Mouse (Mus musculus) liver, embryonic 15.5 days (tissue): ENCODE measurements at regions not wholly inside any gene's neighbourhood (a gene's known extent, or its start where the extent isn't known, plus 50 kb on each side); places are given as distances from the start of the nearest gene placed in this dataset.

Source experiments
- ATAC-seq: fragments of 200-750 bp; cut with Nextera tagmentation; 2 replicates; pipeline ENCODE4 v1.8.0; 2017; ENCODE audit warnings: moderate number of reproducible peaks, mild to moderate bottlenecking, moderate library complexity; ENCODE audit not compliant: insufficient read depth
- H3K27ac ChIP-seq: fragments of 300-500 bp; sonication (generic); replicated peaks from 2 replicates; pipeline ENCODE4 v1.5.1; 2015; ENCODE audit warnings: mild to moderate bottlenecking, inconsistent platforms
- H3K27me3 ChIP-seq: fragments of 300-500 bp; sonication (generic); 2 replicates; pipeline ENCODE4 v1.6.1; 2015; ENCODE audit warnings: mild to moderate bottlenecking, inconsistent platforms
- H3K36me3 ChIP-seq: fragments of 300-500 bp; sonication (generic); replicated peaks from 2 replicates; pipeline ENCODE4 v1.6.1; 2015; ENCODE audit warnings: moderate library complexity, mild to moderate bottlenecking, inconsistent platforms
- H3K4me1 ChIP-seq: fragments of 300-500 bp; sonication (generic); replicated peaks from 2 replicates; pipeline ENCODE4 v1.6.1; 2015; ENCODE audit warnings: inconsistent platforms
- H3K4me2 ChIP-seq: fragments of 300-500 bp; sonication (generic); 2 replicates; pipeline ENCODE4 v1.6.1; 2015; ENCODE audit warnings: moderate library complexity, mild to moderate bottlenecking, inconsistent platforms
- H3K4me3 ChIP-seq: fragments of 300-500 bp; sonication (generic); replicated peaks from 2 replicates; pipeline ENCODE4 v1.5.1; 2015; ENCODE audit warnings: mild to moderate bottlenecking, inconsistent platforms
- H3K9ac ChIP-seq: fragments of 300-500 bp; sonication (generic); 2 replicates; pipeline ENCODE4 v1.6.1; 2015; ENCODE audit warnings: moderate library complexity, mild to moderate bottlenecking, inconsistent platforms
- H3K9me3 ChIP-seq: fragments of 300-500 bp; sonication (generic); replicated peaks from 2 replicates; pipeline ENCODE4 v1.6.1; 2016; ENCODE audit warnings: inconsistent platforms
- WGBS: fragments of 180-500 bp; shearing (Covaris S2); methylation state at CpG from one replicate; pipeline ENCODE4 v1.1.7; 2015; ENCODE audit warnings: mixed read lengths; ENCODE audit not compliant: insufficient replicate concordance; 5-methylcytosine and 5-hydroxymethylcytosine counted together

DNA sequence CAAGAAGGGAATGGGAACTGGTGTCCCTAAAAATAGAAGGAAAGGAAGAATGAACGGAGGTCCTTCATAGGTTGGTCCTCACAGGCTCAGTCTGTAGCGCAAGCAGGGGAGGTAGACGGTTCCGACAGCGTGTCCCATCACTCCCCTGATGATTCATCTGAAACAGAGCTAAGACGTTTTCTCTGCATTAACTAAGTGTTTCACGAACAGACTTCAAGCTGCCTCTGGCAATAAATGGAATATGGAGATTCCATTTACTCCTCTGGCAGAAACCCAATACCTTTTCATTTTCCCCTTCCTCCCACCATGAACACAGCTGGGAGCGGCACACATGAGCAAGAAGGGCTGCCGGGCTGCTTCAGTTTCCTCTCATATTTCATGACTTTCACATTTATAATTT, 194.6 kb upstream of the Sox11 start:
- no peaks in the 10 kb centered on the region for H3K27me3 ChIP-seq
- H3K9ac ChIP-seq = no peak overlapping the region
- no peaks in the 10 kb centered on the region for H3K9me3 ChIP-seq
- H3K4me1 ChIP-seq = no peaks in the 10 kb centered on the region
- 46% methylated on average over 9 of the region's 9 CpGs for WGBS
- no peak for ATAC-seq
- no peak overlapping the region for H3K27ac ChIP-seq
- H3K36me3 ChIP-seq = no peaks in the 10 kb centered on the region
- H3K4me3 ChIP-seq = no peak overlapping the region
- H3K4me2 ChIP-seq = no peak overlapping the region

DNA sequence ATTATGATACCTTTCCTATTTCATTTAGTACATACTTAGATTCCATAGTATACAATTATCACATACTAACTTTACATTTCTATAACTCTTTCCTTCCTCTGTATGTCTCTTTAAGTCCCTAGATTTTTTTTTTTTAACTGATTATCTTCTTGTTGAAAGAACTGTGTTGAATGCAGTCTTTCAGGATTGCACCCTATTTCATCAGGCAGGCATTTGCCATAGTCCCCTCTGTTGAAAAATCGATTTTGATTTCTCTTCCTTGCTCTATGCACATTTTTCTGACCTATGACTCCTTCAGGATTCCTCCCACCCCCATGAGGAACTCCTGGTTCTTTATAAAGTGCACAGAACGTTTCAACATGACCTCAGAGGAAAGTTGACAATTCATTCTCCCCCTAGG, 183.2 kb upstream of the Sox11 start:
- H3K27me3 ChIP-seq = no peaks in the 10 kb centered on the region
- ATAC-seq = no peak
- H3K4me2 ChIP-seq = no peak overlapping the region
- H3K4me1 ChIP-seq = no peaks in the 10 kb centered on the region
- WGBS = 23% methylated on average over 2 of the region's 2 CpGs
- no peaks in the 10 kb centered on the region for H3K9me3 ChIP-seq
- no peak overlapping the region for H3K4me3 ChIP-seq
- H3K36me3 ChIP-seq = no peaks in the 10 kb centered on the region
- no peak overlapping the region for H3K27ac ChIP-seq
- no peak overlapping the region for H3K9ac ChIP-seq

DNA sequence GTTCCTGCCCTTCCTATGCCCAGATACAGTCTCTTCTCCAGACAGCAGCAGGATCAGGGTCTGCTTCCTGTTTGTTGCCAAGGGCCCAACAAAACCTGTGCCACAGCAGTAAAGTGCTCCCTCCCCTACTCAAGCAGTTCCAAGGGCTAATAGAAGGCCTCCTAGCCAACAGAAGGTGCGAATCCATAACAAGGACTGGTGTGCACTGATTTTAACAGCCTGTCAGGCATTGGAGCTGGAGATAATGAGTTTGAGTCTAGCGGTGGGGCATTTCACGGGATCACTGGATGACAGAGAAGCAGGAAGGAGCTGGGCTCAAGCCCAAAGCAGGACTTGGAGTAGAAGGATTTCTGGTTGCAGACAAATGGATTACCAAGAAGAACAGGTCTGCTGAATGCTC, 170.9 kb upstream of the Sox11 start:
- Histone ChIP-seq H3K9ac (no peak overlapping the region), H3K4me1 (no peaks in the 10 kb centered on the region), H3K36me3 (no peaks in the 10 kb centered on the region), H3K4me2 (no peak overlapping the region), H3K27ac (no peak overlapping the region), H3K4me3 (no peak overlapping the region), H3K27me3 (no peaks in the 10 kb centered on the region), H3K9me3 (no peaks in the 10 kb centered on the region)
- ATAC-seq = no peak
- 55% methylated on average over 3 of the region's 3 CpGs for WGBS

DNA sequence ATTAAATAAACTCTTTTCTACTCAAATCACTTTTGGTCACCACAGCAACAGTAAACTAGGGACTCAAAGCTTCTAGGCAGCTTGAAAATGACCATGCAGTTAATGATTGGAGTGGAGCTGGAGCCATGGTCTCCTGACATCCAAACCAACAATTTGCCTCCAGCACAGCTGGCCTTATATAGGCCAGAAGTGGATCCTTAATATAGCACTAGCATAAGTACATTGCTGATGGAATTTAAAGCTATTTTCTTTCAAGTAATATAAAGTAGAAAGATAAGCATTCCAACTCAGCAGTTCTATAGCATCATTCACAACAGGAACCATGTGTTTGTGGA, 165.8 kb upstream of the Sox11 start:
- Histone ChIP-seq H3K27me3 (no peaks in the 10 kb centered on the region), H3K27ac (no peak overlapping the region), H3K36me3 (no peaks in the 10 kb centered on the region), H3K4me2 (no peak overlapping the region), H3K4me3 (no peak overlapping the region), H3K9ac (no peak overlapping the region), H3K9me3 (no peaks in the 10 kb centered on the region), H3K4me1 (no peaks in the 10 kb centered on the region)
- ATAC-seq = no peak

DNA sequence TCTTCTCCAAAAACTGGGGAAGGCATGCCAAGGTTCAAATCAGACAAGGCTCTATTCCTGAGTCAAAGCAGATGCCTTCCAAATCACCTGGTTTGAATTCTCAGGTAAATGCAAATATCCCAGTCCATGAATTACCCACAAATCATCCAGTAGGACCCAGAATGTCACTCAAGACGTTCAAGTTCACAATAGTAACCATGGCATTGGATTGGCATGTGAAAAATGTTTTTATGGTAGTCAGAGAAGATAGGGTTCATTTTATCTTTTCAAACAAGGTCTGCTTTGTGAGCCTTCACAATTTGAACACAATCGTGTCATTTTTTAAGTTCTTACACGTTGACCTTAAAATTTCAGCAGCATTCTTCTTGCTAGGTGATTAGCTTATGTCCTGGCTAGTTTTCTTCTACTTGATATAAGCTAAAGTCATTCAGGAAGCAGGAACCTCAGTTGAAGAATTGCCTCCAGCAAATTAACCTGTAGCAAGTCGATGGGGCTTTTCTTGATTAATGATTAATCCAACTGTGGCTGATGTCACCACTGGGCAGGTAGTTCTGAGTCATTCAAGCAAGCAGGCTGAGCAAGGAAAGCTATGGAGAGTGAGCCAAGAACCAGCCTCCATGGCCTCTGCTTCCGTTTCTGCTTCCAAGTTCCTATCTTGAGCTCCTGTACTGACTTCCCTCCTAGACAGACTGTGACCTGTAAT, 165.3 kb upstream of the Sox11 start:
- Histone ChIP-seq H3K27me3 (no peaks in the 10 kb centered on the region), H3K4me2 (no peak overlapping the region), H3K27ac (no peak overlapping the region), H3K4me3 (no peak overlapping the region), H3K4me1 (no peaks in the 10 kb centered on the region), H3K9me3 (no peaks in the 10 kb centered on the region), H3K9ac (no peak overlapping the region), H3K36me3 (no peaks in the 10 kb centered on the region)
- WGBS = 31% methylated on average over 5 of the region's 5 CpGs
- ATAC-seq = no peak

DNA sequence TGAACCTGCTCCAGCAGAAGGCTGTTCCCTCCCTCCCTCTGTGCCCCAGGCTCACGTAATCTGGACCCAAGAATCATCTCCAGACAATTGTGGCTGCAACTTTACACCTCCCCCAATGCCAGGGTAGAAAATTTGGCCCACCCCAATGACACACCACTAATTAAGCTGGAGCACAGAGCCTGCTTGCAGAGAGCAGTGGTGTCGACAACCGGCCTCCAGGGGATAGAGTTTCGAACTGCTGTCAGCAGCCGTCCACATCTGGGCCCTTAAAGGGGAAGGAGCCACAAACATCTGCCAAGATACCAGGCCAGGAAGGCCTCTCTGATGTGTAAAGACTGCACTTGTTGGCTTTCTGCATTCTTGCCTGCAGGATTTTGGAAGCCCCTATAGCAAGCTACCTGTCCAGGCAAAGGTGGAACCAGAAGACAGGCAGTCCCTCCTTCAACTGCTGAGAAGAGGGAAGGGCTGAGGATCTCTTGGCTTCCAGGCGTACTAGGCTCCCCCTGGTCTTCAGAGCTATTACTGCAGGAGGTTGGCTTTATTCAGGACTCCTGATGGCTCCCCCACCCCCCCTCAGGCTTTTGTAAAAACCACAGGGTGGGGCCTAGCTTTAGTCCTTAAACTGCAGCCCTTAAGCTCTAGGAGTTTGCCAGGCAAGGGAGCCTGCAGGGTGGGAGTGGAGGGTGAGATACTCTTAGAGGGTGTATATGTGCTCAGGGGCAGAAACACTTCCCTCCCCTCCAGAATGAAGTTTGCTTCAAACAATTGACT, 160.5 kb upstream of the Sox11 start:
- Histone ChIP-seq H3K9ac (no peak overlapping the region), H3K27ac (no peak overlapping the region), H3K4me2 (no peak overlapping the region), H3K4me3 (no peak overlapping the region), H3K9me3 (no peaks in the 10 kb centered on the region), H3K27me3 (no peaks in the 10 kb centered on the region), H3K4me1 (no peaks in the 10 kb centered on the region), H3K36me3 (no peaks in the 10 kb centered on the region)
- WGBS = 37% methylated on average over 6 of the region's 6 CpGs
- ATAC-seq = no peak

DNA sequence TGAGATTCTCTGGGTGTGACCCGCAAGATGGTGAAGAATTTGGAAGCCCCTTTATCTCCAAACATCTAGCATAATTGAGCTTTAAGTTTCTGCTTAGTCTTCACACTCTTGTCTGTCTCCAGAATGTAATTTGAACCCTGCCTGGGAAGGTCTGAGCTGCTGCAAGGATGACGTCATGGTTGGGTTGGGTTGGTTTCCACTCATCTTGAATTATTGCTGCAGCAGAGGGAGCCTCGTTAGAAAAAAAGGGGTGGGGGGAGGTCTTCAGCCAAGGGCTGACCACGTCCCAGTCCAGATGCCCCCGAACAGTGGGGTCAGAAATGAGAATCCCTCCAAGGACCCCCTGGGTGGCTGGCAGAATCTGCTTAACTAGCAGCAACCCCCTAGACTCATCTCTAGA, 158.1 kb upstream of the Sox11 start:
- H3K4me2 ChIP-seq = no peak overlapping the region
- ATAC-seq = no peak
- 32% methylated on average over 5 of the region's 5 CpGs for WGBS
- H3K36me3 ChIP-seq = no peaks in the 10 kb centered on the region
- no peak overlapping the region for H3K4me3 ChIP-seq
- no peak overlapping the region for H3K27ac ChIP-seq
- H3K9me3 ChIP-seq = no peaks in the 10 kb centered on the region
- no peak overlapping the region for H3K9ac ChIP-seq
- no peaks in the 10 kb centered on the region for H3K4me1 ChIP-seq
- no peaks in the 10 kb centered on the region for H3K27me3 ChIP-seq

DNA sequence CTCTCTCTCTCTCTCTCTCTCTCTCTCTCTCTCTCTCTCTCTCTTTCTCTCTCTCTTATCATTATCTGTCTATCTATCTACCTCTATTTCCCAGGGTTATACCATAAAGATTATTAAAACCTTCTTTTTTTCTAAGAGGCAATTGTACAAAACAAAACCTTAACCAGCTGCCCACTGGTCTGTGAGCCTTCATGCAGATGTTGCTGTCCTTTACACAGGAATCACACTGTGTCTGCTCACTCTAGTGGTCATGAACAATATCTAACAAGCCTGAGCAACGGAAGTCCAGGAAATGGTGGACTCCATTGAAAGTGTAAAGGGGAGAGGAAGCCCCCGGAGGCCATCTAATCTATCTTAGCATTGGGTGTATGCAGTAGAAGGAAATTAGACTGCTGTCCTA, 156.9 kb upstream of the Sox11 start:
- H3K9me3 ChIP-seq = no peaks in the 10 kb centered on the region
- no peak overlapping the region for H3K4me3 ChIP-seq
- no peaks in the 10 kb centered on the region for H3K36me3 ChIP-seq
- no peaks in the 10 kb centered on the region for H3K4me1 ChIP-seq
- no peak overlapping the region for H3K27ac ChIP-seq
- no peaks in the 10 kb centered on the region for H3K27me3 ChIP-seq
- H3K9ac ChIP-seq = no peak overlapping the region
- ATAC-seq = no peak
- H3K4me2 ChIP-seq = no peak overlapping the region
- 20% methylated on average over 2 of the region's 2 CpGs for WGBS

DNA sequence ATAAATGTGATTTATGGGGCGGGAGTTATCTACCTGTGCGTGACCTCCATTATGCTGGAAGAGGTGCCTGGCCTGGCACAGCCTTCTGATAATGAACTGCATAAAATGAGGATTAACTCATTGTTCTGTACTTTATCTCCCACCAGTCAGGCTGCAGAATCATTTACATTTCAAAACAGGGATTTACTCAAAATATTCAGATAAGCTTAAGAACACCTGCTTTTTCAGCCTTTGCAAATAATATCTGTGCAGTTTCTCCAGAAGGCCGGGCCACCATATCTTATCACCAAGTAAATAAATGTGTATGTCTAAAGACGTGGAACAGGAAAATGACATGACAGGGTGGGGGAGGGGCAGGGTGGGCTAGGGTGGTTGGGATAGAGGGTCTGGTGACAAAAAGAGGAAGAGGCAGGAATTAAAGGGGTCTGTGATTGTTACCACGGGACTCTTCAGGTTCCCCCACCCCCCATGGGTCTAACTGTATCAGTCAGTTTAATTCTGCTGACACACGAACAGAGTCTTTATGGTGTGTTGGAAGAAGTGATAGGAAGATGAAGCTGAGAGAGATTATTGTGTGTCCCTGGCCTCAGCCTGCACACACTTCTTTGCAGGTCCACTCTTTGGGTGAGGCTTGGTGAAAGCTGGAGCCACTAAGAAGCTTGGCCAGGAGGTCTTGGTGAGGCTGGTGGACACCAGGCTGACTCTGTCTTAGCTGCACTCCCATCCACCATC, 154.6 kb upstream of the Sox11 start:
- Histone ChIP-seq H3K4me2 (no peak overlapping the region), H3K27ac (no peak overlapping the region), H3K9me3 (no peaks in the 10 kb centered on the region), H3K36me3 (no peaks in the 10 kb centered on the region), H3K4me1 (no peaks in the 10 kb centered on the region), H3K4me3 (no peak overlapping the region), H3K9ac (no peak overlapping the region), H3K27me3 (no peaks in the 10 kb centered on the region)
- 40% methylated on average over 6 of the region's 6 CpGs for WGBS
- no peak for ATAC-seq

DNA sequence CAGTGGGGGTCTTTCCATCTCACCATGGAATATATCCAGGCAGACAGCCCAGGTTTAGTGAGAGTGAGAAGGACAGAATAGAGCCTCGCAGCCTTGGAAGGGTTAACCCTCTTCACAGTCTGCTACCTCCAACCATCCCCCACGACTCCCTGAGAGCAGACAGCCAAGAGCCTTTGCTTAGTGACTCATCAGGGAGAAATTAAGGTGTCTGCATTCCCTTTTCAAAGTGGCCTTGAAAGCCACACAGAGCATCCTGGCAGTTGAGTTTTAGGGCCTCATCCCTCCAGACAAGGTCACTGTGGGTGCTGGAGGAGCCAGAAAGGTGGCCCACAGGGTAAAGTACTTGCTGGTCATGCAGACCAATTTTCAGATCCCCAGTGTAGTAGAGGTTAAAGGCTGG, 149.9 kb upstream of the Sox11 start:
- ATAC-seq = no peak
- H3K36me3 ChIP-seq = no peaks in the 10 kb centered on the region

DNA sequence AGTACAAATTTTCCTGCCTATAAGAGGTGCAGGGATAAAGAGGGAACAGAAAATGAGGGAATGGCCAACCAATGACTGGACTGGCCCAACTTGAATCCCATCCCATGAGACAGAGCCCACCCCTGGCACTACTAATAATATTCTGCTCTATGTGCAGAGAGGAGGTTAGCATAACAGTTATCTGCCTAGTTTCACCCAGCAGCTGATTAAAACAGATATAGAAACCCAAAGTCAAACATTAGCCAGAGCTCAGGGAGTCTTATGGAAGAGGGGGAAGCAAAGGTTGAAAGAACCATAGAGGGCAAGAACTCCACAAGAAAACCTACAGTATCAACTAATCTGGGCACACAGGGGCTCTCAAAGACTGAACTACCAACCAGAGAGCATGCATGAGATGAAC, 138.9 kb upstream of the Sox11 start:
- H3K4me1 ChIP-seq = no peaks in the 10 kb centered on the region
- H3K27me3 ChIP-seq = no peaks in the 10 kb centered on the region
- no peak overlapping the region for H3K27ac ChIP-seq
- no peak overlapping the region for H3K4me3 ChIP-seq
- no peaks in the 10 kb centered on the region for H3K9me3 ChIP-seq
- H3K9ac ChIP-seq = no peak overlapping the region
- no peak overlapping the region for H3K4me2 ChIP-seq
- no peak for ATAC-seq
- no peaks in the 10 kb centered on the region for H3K36me3 ChIP-seq

More for the DNA sequence above, 149.9 kb upstream of the Sox11 start:
- 15% methylated on average over 2 of the region's 2 CpGs for WGBS
- H3K4me2 ChIP-seq = no peak overlapping the region
- no peak overlapping the region for H3K4me3 ChIP-seq
- H3K9ac ChIP-seq = no peak overlapping the region
- H3K27ac ChIP-seq = no peak overlapping the region
- no peaks in the 10 kb centered on the region for H3K4me1 ChIP-seq
- H3K9me3 ChIP-seq = no peaks in the 10 kb centered on the region
- no peaks in the 10 kb centered on the region for H3K27me3 ChIP-seq
